Mouse (Mus musculus) liver, adult 2 months (tissue): ENCODE results near the gene Dusp2. TPM values are rescaled to one million over a fixed set of nuclear protein-coding genes. Genes with fewer than 3 reads are reported as not detected.

ENCODE experiments used
- DNase-seq: peaks from one replicate; pipeline ENCODE4 v3.0.0-alpha.2; 2011; ENCODE audit warnings: low read depth, low spot score; ENCODE audit errors: extremely low read depth
- H3K27ac ChIP-seq: fragments of 200-500 bp; replicated peaks from 2 replicates; pipeline ENCODE4 v1.5.1; 2012; ENCODE audit warnings: low read depth, mild to moderate bottlenecking, control low read depth, inconsistent platforms, low read length; ENCODE audit not compliant: insufficient read depth
- H3K27me3 ChIP-seq: fragments of 200-500 bp; 2 replicates; pipeline ENCODE4 v1.6.1; 2012; ENCODE audit warnings: mild to moderate bottlenecking, moderate library complexity, low read length, inconsistent platforms; ENCODE audit not compliant: control insufficient read depth, insufficient read depth
- H3K36me3 ChIP-seq: fragments of 200-500 bp; 2 replicates; pipeline ENCODE4 v1.6.1; 2012; ENCODE audit warnings: low read length, inconsistent platforms; ENCODE audit not compliant: control insufficient read depth, insufficient read depth
- H3K4me1 ChIP-seq: fragments of 200-500 bp; 2 replicates; pipeline ENCODE4 v1.6.1; 2011; ENCODE audit warnings: low read length; ENCODE audit not compliant: control insufficient read depth, insufficient read depth
- H3K4me3 ChIP-seq: fragments of 200-500 bp; 2 replicates; pipeline ENCODE4 v1.5.1; 2011; ENCODE audit warnings: low read depth, mild to moderate bottlenecking, control low read depth, low read length, moderate library complexity; ENCODE audit not compliant: insufficient read depth
- H3K79me2 ChIP-seq: fragments of 200-500 bp; 2 replicates; pipeline ENCODE4 v1.6.1; 2012; ENCODE audit warnings: inconsistent platforms, mild to moderate bottlenecking, low read length, moderate library complexity; ENCODE audit not compliant: control insufficient read depth, insufficient read depth
- H3K9ac ChIP-seq: fragments of 200-500 bp; 2 replicates; pipeline ENCODE4 v1.6.1; 2012; ENCODE audit warnings: low read depth, mild to moderate bottlenecking, control low read depth, inconsistent platforms, low read length
- CTCF ChIP-seq: fragments of 200-500 bp; IDR thresholded peaks from 2 replicates; pipeline ENCODE4 v1.5.1; 2011; ENCODE audit warnings: low read depth, low read length, control low read depth
- POLR2A ChIP-seq: fragments of 200-500 bp; IDR thresholded peaks from 2 replicates; pipeline ENCODE4 v1.6.1; 2011; ENCODE audit warnings: low read length, control low read depth; ENCODE audit not compliant: insufficient read depth; ENCODE audit errors: extremely low read depth
- WGBS: fragments of 180-500 bp; shearing (Covaris S2); methylation state at CpG from one replicate; pipeline ENCODE4 v1.1.7; 2018; 5-methylcytosine and 5-hydroxymethylcytosine counted together
- polyA plus RNA-seq: library from polyadenylated mRNA; depleted of rRNA; stranded (reverse); fragments of >200 nt; gene quantifications from 2 replicates; pipeline ENCODE4 v1.2.3, GENCODE M21; 2012
- total RNA-seq: library from RNA; depleted of rRNA; stranded (reverse); fragments of >200 nt; gene quantifications from 2 replicates; pipeline ENCODE4 v1.2.3, GENCODE M21; 2014

The Dusp2 gene
- total and polyA plus RNA-seq, 2 experiments, result 0.37 to 0.83 TPM

DNA sequence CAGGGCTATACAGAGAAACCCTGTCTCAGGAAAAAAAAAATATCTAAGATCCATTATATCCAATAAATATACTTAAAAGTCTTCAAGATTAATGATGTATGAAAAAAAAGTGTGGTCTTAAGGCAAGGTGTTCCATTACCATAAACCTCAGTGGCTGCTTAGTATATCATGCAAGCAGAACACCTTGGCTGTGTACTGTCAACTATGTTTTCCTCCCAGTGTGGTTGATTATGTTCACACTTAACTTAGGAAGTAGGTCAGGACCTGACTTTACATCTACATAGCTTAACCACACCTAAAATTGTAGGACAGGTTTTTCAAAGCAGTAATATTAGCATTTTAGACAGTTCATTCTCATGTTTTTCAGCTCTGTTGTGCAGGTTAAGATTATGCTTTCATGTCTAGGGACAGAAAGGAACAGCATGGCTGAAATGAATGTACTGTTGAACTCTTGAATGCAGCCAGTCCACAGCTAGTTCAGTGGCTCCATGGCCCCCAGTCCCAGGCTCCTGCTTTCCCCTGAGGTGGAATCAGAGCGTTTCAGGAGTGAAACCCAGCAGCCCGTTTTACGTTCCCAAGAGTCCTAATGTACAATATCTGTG is 31.2 kb upstream of the Dusp2 start:
- no peak overlapping the region for H3K4me3 ChIP-seq
- DNase-seq, result no peak
- no peaks in the 10 kb centered on the region for H3K4me1 ChIP-seq
- H3K27me3 ChIP-seq, result no peaks in the 10 kb centered on the region
- no peak for TF ChIP-seq CTCF
- no peak for TF ChIP-seq POLR2A
- no peak overlapping the region for H3K27ac ChIP-seq
- no peaks in the 10 kb centered on the region for H3K79me2 ChIP-seq
- peaks cover 11% of the 10 kb centered on the region; the same call in 1 of the 2 replicates for H3K36me3 ChIP-seq
- H3K9ac ChIP-seq, result no peak overlapping the region
- 84% methylated on average over 3 of the region's 3 CpGs for WGBS

DNA sequence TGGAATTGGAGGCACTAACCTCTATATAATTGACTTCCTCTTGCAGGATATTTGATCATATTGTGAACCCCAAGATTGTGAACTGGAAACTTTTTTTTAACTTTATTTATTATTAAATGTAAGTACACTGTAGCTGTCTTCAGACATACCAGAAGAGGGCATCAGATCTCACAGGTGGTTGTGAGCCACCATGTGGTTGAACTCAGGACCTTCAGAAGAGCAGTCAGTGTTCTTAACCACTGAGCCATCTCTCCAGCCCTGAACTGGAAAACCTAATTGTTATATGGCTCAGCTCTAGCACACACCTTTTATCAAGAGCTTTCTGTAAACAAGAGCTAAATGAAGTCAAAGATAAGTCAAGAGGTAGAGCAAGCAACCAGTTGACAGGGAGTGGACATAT is 29.8 kb upstream of the Dusp2 start:
- H3K27ac ChIP-seq, result no peak overlapping the region
- DNase-seq, result no peak
- H3K79me2 ChIP-seq, result no peaks in the 10 kb centered on the region
- H3K36me3 ChIP-seq, result 0 out of 2 replicates have a peak, but pooled peaks cover 3% of the 10 kb centered on the region
- no peak overlapping the region for H3K9ac ChIP-seq
- no peak overlapping the region for H3K4me3 ChIP-seq
- TF ChIP-seq POLR2A, result no peak
- TF ChIP-seq CTCF, result no peak
- no peaks in the 10 kb centered on the region for H3K4me1 ChIP-seq
- H3K27me3 ChIP-seq, result no peaks in the 10 kb centered on the region

DNA sequence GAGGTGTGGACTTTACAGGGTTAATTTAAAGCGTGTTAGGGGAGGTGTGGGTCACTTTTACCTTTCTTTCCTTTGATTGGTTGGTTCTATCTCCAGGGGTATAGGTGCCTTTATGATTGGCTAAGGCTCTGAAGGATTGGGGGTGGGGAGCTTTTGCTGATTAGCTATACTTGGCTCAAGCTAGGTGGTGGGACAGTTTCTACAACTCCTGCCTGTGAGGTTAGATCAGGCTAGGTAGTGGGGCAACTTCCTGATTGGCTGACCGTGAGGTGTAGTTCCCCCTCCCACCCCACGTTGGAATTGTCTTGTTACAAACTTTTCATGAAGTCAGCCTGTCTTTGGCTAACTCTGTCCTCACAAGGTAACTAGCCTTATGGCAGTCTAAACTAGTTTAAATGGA is 28.8 kb upstream of the Dusp2 start:
- H3K27ac ChIP-seq, result no peak overlapping the region
- H3K4me3 ChIP-seq, result no peak overlapping the region
- DNase-seq, result no peak
- no peaks in the 10 kb centered on the region for H3K4me1 ChIP-seq
- H3K36me3 ChIP-seq, result no peaks in the 10 kb centered on the region
- H3K27me3 ChIP-seq, result no peaks in the 10 kb centered on the region
- TF ChIP-seq CTCF (no peak), POLR2A (no peak)
- 56% methylated on average over 3 of the region's 3 CpGs for WGBS
- no peaks in the 10 kb centered on the region for H3K79me2 ChIP-seq
- H3K9ac ChIP-seq, result no peak overlapping the region

DNA sequence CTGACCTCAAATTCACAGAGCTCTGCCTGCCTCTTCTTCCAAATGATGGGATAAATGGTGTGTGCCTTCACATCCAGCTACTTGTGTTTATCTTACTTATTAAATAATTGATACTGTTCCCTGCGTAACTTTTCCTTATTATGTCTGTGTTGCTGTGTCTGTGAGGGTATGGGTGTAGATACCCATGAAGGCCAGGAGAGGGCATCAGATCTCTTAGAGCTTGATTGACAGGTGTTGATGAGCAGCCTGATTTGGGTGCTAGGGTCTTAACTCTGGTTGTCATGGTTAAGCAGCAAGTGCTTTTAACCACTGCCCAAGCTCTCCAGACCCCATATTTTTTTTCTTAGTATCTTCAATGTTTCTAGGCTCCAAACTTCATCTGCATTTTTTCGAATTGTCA is 27.3 kb upstream of the Dusp2 start:
- Histone ChIP-seq H3K4me3 (no peak overlapping the region), H3K36me3 (no peaks in the 10 kb centered on the region), H3K9ac (no peak overlapping the region), H3K79me2 (no peaks in the 10 kb centered on the region), H3K27ac (no peak overlapping the region), H3K4me1 (no peaks in the 10 kb centered on the region), H3K27me3 (no peaks in the 10 kb centered on the region)
- DNase-seq, result no peak
- TF ChIP-seq POLR2A (no peak), CTCF (no peak)
- WGBS, result 93% methylated on average over 2 of the region's 2 CpGs

DNA sequence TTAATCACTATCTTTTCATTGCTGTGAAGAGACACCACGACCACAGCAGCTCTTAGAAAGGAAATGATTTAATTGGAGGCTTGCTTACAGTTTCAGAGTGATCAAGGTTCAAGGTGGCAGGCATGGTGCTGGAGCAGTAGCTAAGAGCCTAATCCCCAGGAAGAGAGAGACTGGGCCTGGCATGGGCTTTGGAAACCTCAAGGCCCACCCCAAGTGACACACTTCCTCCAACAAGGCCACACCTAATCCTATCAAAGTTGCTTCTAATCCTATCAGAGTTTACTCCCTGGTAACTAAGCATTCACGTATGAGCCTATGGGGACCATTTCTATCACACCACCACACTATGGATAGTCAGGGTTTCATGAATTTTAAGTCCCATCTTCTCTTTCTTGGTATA is 25.7 kb upstream of the Dusp2 start:
- Histone ChIP-seq H3K79me2 (no peaks in the 10 kb centered on the region), H3K36me3 (no peaks in the 10 kb centered on the region), H3K9ac (no peak overlapping the region), H3K4me3 (no peak overlapping the region), H3K4me1 (peaks cover 2% of the 10 kb centered on the region; the same call in 1 of the 2 replicates), H3K27ac (no peak overlapping the region), H3K27me3 (no peaks in the 10 kb centered on the region)
- TF ChIP-seq CTCF, result no peak
- no peak for TF ChIP-seq POLR2A
- 69% methylated on average over 2 of the region's 2 CpGs for WGBS
- no peak for DNase-seq

DNA sequence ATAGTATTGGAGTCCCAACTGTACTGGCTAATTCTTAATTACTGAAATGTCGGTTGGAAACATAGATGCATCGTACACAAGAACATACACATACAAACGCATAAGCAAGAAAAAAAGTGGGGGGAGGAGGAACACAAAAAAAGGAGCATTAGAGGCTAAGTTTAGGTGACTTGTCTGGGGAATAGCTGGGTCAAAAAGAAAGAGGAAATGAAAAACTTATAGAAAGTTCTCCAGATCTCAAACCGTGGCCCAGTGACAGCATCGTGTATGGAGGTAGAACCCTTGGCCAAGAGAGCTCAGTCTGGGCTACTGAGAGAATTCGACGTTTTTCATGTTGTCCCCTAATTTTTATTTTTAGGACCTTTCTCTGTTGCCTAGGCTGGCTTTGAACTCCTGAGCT is 25.3 kb upstream of the Dusp2 start:
- WGBS, result 87% methylated on average over 7 of the region's 7 CpGs
- H3K27me3 ChIP-seq, result no peaks in the 10 kb centered on the region
- no peak for DNase-seq
- H3K27ac ChIP-seq, result no peak overlapping the region
- no peak overlapping the region for H3K9ac ChIP-seq
- no peaks in the 10 kb centered on the region for H3K36me3 ChIP-seq
- TF ChIP-seq POLR2A (no peak), CTCF (no peak)
- no peak overlapping the region for H3K4me3 ChIP-seq
- H3K4me1 ChIP-seq, result peaks cover 2% of the 10 kb centered on the region; the same call in 1 of the 2 replicates
- H3K79me2 ChIP-seq, result no peaks in the 10 kb centered on the region
